ENCODE assay signal across 8 mouse cellular contexts in genomic region chr7:99349782-99350720, GRCm38 (mm10). TPM values are rescaled to one million over a fixed set of nuclear protein-coding genes. Genes with fewer than 3 reads are reported as not detected.
DNase-seq lines count a peak whose midpoint lies in the region; ATAC-seq lines count a peak whose summit lies in the region.

No protein-coding gene starts in this region.

- H3K9ac ChIP-seq in forebrain, embryonic 12.5 days = 0 out of 2 replicates have a peak overlapping the region, but pooled peaks have one; percentile 73
- H3K9ac ChIP-seq in midbrain, embryonic 16.5 days (ENCODE audit: low read depth, low read length) = peak overlapping the region; percentile 14; the same call in 1 of the 2 replicates

- peak overlapping the region; percentile 73 for H3K4me2 ChIP-seq in forebrain, embryonic 12.5 days
- peak overlapping the region; percentile 67 for H3K4me2 ChIP-seq in midbrain, embryonic 16.5 days (ENCODE audit: low read length)

- H3K4me1 ChIP-seq in heart, embryonic 10.5 days = peaks cover 65% of the 10 kb centered on the region
- H3K4me1 ChIP-seq in forebrain, embryonic 12.5 days = peaks cover 60% of the 10 kb centered on the region
- H3K4me1 ChIP-seq in midbrain, embryonic 16.5 days (ENCODE audit: control insufficient read depth, insufficient read depth, low read length) = peaks cover 28% of the 10 kb centered on the region

- no peak for ATAC-seq in forebrain, embryonic 12.5 days (ENCODE audit: low FRiP score)
- no peak for ATAC-seq in midbrain, embryonic 16.5 days
- ATAC-seq in erythroblast, adult 5-6 weeks (replicated peaks; ENCODE audit: low FRiP score, poor library complexity, severe bottlenecking) = no peak

- 67% methylated on average over 9 of the region's 9 CpGs for WGBS in heart, embryonic 10.5 days
- WGBS in forebrain, embryonic 12.5 days = 75% methylated on average over 9 of the region's 9 CpGs
- 81% methylated on average over 9 of the region's 9 CpGs for WGBS in midbrain, embryonic 16.5 days

- DNase-seq in heart, embryonic 10.5 days (ENCODE audit: low spot score) = no peak
- no peak for DNase-seq in heart, adult 8-10 months (ENCODE audit: low spot score)
- peak; percentile 54 for DNase-seq in kidney, adult 9 months
- DNase-seq in embryo, embryonic 11 days = no peak
- DNase-seq in layer of hippocampus, adult 8-10 months (ENCODE audit: low spot score in 2 of 2) = no peak

- peak overlapping the region; percentile 73 for H3K4me3 ChIP-seq in heart, embryonic 10.5 days
- peak overlapping the region; percentile 52; the same call in 1 of the 2 replicates for H3K4me3 ChIP-seq in forebrain, embryonic 12.5 days (replicated peaks)
- no peak overlapping the region; the same call in 1 of the 2 replicates for H3K4me3 ChIP-seq in midbrain, embryonic 16.5 days (ENCODE audit: low read depth, low read length)

- peaks cover 61% of the 10 kb centered on the region for H3K36me3 ChIP-seq in heart, embryonic 10.5 days
- peaks cover 46% of the 10 kb centered on the region for H3K36me3 ChIP-seq in forebrain, embryonic 12.5 days (replicated peaks)
- no peaks in the 10 kb centered on the region for H3K36me3 ChIP-seq in midbrain, embryonic 16.5 days (ENCODE audit: control insufficient read depth, insufficient read depth, low read length)

- H3K9me3 ChIP-seq in heart, embryonic 10.5 days = no peaks in the 10 kb centered on the region
- H3K9me3 ChIP-seq in forebrain, embryonic 12.5 days = no peaks in the 10 kb centered on the region
- no peaks in the 10 kb centered on the region for H3K9me3 ChIP-seq in midbrain, embryonic 16.5 days (replicated peaks; ENCODE audit: control insufficient read depth, low read length, poor library complexity, severe bottlenecking)

- no peaks in the 10 kb centered on the region for H3K27me3 ChIP-seq in heart, embryonic 10.5 days (ENCODE audit: insufficient read depth, poor library complexity, severe bottlenecking)
- no peaks in the 10 kb centered on the region for H3K27me3 ChIP-seq in forebrain, embryonic 12.5 days
- H3K27me3 ChIP-seq in midbrain, embryonic 16.5 days (ENCODE audit: control insufficient read depth, insufficient read depth, low read depth, low read length) = no peaks in the 10 kb centered on the region

- H3K27ac ChIP-seq in heart, embryonic 10.5 days = peak overlapping the region; percentile 95
- H3K27ac ChIP-seq in forebrain, embryonic 12.5 days = no peak overlapping the region
- no peak overlapping the region for H3K27ac ChIP-seq in midbrain, embryonic 16.5 days (ENCODE audit: low read length)

RNA-seq across cellular contexts. Expression of gene Serpinh1, which starts 3.0 kb away (rescaled TPM):
- 1,580 and 1,787 TPM in 2 replicates for polyA plus RNA-seq in heart, embryonic 10.5 days (2016; fragmentation: Nextera tagmentation; extraction: Ambion mirVana)
- total RNA-seq in heart, adult 8-10 months (2022) = 100 to 1,000 TPM; 129 to 268 (median 205) TPM
- polyA plus RNA-seq in forebrain, embryonic 12.5 days (2016; fragmentation: Nextera tagmentation; extraction: Ambion mirVana) = 425 and 501 TPM in 2 replicates
- polyA plus RNA-seq in midbrain, embryonic 16.5 days (2015; fragmentation: Nextera tagmentation; extraction: Ambion mirVana) = 185 and 203 TPM in 2 replicates
- total RNA-seq in erythroblast, adult 5-6 weeks (2015; ENCODE audit: low replicate concordance) = not detected in 2 replicates
- 0.09 and 2.4 TPM in 2 replicates for total RNA-seq in erythroblast, adult 5-6 weeks (2017; ENCODE audit: low replicate concordance)
- total RNA-seq in layer of hippocampus, adult 8-10 months (2022) = 10 to 100 TPM; 16.8 to 24.1 (median 21.3) TPM

RNA-seq across cellular contexts. Expression of gene Gdpd5, which starts 31.2 kb away (rescaled TPM):
- polyA plus RNA-seq in heart, embryonic 10.5 days (2016; fragmentation: Nextera tagmentation; extraction: Ambion mirVana) = 24.2 and 31.6 TPM in 2 replicates
- total RNA-seq in heart, adult 8-10 months (2022) = 10 to 100 TPM; 19.7 to 30.7 (median 24.3) TPM
- polyA plus RNA-seq in forebrain, embryonic 12.5 days (2016; fragmentation: Nextera tagmentation; extraction: Ambion mirVana) = 29.9 and 34.4 TPM in 2 replicates
- polyA plus RNA-seq in midbrain, embryonic 16.5 days (2015; fragmentation: Nextera tagmentation; extraction: Ambion mirVana) = 45.0 and 55.6 TPM in 2 replicates
- not detected in 2 replicates for total RNA-seq in erythroblast, adult 5-6 weeks (2015; ENCODE audit: low replicate concordance)
- total RNA-seq in erythroblast, adult 5-6 weeks (2017; ENCODE audit: low replicate concordance) = 0.28 TPM in 1 of 2 replicates, not detected in the other
- total RNA-seq in layer of hippocampus, adult 8-10 months (2022) = 10 to 100 TPM; 17.4 to 32.6 (median 21.4) TPM

Comparison
In these comparisons a context has a peak if more than half of its experiments do, and no peak if none do; other contexts are left out.
1. RNA of gene Serpinh1, which starts 3.0 kb away (total RNA-seq): 129 to 268 TPM in heart, adult 8-10 months and 16.8 to 24.1 TPM in layer of hippocampus, adult 8-10 months; 0.09 to 2.4 TPM in erythroblast, adult 5-6 weeks; every median in the first group is over 4 times any median in the second.
2. RNA of gene Gdpd5, which starts 31.2 kb away (total RNA-seq): 19.7 to 30.7 TPM in heart, adult 8-10 months and 17.4 to 32.6 TPM in layer of hippocampus, adult 8-10 months; 0.28 TPM in erythroblast, adult 5-6 weeks; every median in the first group is over 10 times any median in the second.